Mouse (Mus musculus) lung, adult 2 months (tissue): ENCODE data around the gene Mapkbp1. TPM values are rescaled to one million over a fixed set of nuclear protein-coding genes. Genes with fewer than 3 reads are reported as not detected.

Experiments
- DNase-seq: peaks from one replicate; pipeline ENCODE4 v3.0.0; 2022
- H3K4me1 ChIP-seq: fragments of 200-500 bp; 2 replicates; pipeline ENCODE4 v1.6.1; 2011; ENCODE audit warnings: low read length; ENCODE audit not compliant: control insufficient read depth, insufficient read depth
- H3K4me3 ChIP-seq: fragments of 200-500 bp; replicated peaks from 2 replicates; pipeline ENCODE3; 2011; ENCODE audit warnings: low read depth, mild to moderate bottlenecking, control low read depth, low read length; ENCODE audit errors: extremely low read depth
- CTCF ChIP-seq: fragments of 200-500 bp; IDR thresholded peaks from 2 replicates; pipeline ENCODE4 v1.5.1; 2011; ENCODE audit warnings: mild to moderate bottlenecking, low read length, control low read depth; ENCODE audit not compliant: insufficient read depth
- POLR2A ChIP-seq: fragments of 200-500 bp; IDR thresholded peaks from 2 replicates; pipeline ENCODE4 v1.6.1; 2011; ENCODE audit warnings: low read depth, mild to moderate bottlenecking, control low read depth, low read length, borderline replicate concordance; ENCODE audit errors: extremely low read depth
- WGBS: fragments of 180-500 bp; shearing (Covaris S2); methylation state at CpG from one replicate; pipeline ENCODE4 v1.1.7; 2018; 5-methylcytosine and 5-hydroxymethylcytosine counted together
- polyA plus RNA-seq: library from polyadenylated mRNA; depleted of rRNA; stranded (reverse); fragments of >200 nt; gene quantifications from 2 replicates; pipeline ENCODE4 v1.2.3, GENCODE M21; 2012; rRNA removed

Mapkbp1 gene
- polyA plus RNA-seq, 1 experiment = 37.5 TPM

DNA sequence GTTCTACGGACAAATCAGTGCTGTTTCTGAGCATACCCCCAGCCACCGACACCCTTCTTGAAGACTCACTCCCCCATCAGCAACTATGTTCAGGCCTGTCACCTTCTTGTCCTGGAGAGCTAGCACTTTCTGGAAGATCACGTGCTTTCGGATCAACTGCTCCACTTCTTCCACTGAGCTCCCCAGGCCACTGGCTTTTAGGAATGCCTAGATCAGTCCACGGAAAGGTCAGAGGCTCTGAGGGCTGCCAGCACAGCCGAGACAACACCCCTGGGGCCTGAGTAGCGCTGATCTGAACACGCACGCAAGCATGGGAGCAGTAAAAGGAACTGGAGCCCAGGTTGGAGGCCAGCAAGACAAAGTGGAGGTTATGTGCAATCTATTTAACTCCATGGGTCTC is 88.2 kb downstream of the Mapkbp1 start:
- DNase-seq = peak; percentile 25
- Histone ChIP-seq H3K4me1 (no peaks in the 10 kb centered on the region), H3K4me3 (no peak overlapping the region)
- TF ChIP-seq CTCF (no peak), POLR2A (no peak)
- 66% methylated on average over 9 of the region's 9 CpGs for WGBS

- H3K4me1 ChIP-seq = no peaks in the 10 kb centered on the region
- TF ChIP-seq CTCF (no peak), POLR2A (no peak)
- 84% methylated on average over 8 of the region's 8 CpGs for WGBS
- no peak overlapping the region for H3K4me3 ChIP-seq
- no peak for DNase-seq
These were observed 89.7 kb downstream of the Mapkbp1 start for GRCm38 (mm10) chr2:120062248-120062647.

- TF ChIP-seq CTCF (no peak), POLR2A (no peak)
- WGBS = 79% methylated on average over 6 of the region's 6 CpGs
- DNase-seq = no peak
These were observed 92.1 kb downstream of the Mapkbp1 start for GRCm38 (mm10) chr2:120064639-120065038.

GRCm38 (mm10) chr2:120065243-120065642 is 92.7 kb downstream of the Mapkbp1 start:
- Histone ChIP-seq H3K4me1 (no peaks in the 10 kb centered on the region), H3K4me3 (no peak overlapping the region)
- DNase-seq = no peak
- TF ChIP-seq POLR2A = no peak
- no peak for TF ChIP-seq CTCF
- 92% methylated on average over 10 of the region's 10 CpGs for WGBS

More at GRCm38 (mm10) chr2:120064639-120065038, 92.1 kb downstream of the Mapkbp1 start:
- no peak overlapping the region for H3K4me3 ChIP-seq
- no peaks in the 10 kb centered on the region for H3K4me1 ChIP-seq

- no peaks in the 10 kb centered on the region for H3K4me1 ChIP-seq
- H3K4me3 ChIP-seq = no peak overlapping the region
- no peak for TF ChIP-seq CTCF
- TF ChIP-seq POLR2A = no peak
- peak; percentile 56 for DNase-seq
- WGBS = 67% methylated on average over 3 of the region's 3 CpGs
These were observed 93.7 kb downstream of the Mapkbp1 start for GRCm38 (mm10) chr2:120066224-120066623.

DNA sequence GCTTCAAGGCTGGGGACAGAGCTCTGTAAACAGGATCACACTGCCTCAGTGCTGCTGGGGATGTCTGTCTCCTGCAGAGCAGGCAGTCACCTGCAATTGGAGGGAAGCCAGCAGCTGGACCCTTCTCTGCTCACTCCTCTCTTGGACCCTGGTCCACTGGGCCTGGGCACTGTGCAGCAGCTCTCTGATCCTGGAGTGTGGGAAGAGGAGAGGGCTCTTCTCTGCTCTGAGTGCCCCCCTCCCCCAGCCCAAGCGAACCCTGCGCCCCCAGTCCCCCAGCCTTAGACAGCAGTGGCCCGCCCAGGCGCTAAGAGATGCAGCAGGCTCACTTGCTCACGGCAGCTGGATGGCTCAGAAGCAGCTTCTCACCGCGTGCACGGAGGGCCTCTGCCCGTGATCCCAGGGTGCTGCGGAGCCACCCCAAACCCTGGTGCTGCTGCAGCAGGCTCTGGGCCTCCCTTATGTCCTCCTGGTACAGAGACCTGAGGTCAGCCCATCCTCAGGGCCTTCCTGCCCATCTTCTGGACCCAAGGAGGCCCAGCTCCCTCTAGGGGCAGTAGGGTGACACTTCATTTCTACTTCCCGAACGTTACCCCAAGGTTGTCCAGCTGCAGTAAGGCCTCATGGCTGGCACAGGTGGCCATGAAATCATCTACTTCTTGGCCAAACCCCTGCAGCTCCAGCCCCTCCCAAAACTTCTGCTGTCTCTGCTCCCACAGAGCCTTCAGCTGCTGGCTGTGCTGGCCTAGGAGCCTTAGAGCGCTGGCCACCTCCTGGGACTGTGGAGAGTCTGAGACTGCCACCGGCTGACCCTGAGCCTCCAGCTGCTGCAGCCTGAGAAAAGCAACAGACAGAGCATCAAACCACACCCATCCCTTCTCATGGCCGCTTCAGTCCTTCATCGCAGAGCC is 96.3 kb downstream of the Mapkbp1 start:
- DNase-seq = peak; percentile 36
- TF ChIP-seq POLR2A (no peak), CTCF (peak; percentile 75)
- no peaks in the 10 kb centered on the region for H3K4me1 ChIP-seq
- WGBS = 50% methylated on average over 16 of the region's 16 CpGs
- H3K4me3 ChIP-seq = no peak overlapping the region

- TF ChIP-seq POLR2A (no peak), CTCF (no peak)
- no peak overlapping the region for H3K4me3 ChIP-seq
- 68% methylated on average over 8 of the region's 8 CpGs for WGBS
- H3K4me1 ChIP-seq = no peaks in the 10 kb centered on the region
- no peak for DNase-seq
These were observed 97.0 kb downstream of the Mapkbp1 start for GRCm38 (mm10) chr2:120069466-120069990.

- Histone ChIP-seq H3K4me3 (no peak overlapping the region), H3K4me1 (no peaks in the 10 kb centered on the region)
- no peak for DNase-seq
- no peak for TF ChIP-seq POLR2A
- WGBS = 94% methylated on average over 4 of the region's 4 CpGs
These were observed 101.6 kb downstream of the Mapkbp1 start for GRCm38 (mm10) chr2:120074096-120074495.

DNA sequence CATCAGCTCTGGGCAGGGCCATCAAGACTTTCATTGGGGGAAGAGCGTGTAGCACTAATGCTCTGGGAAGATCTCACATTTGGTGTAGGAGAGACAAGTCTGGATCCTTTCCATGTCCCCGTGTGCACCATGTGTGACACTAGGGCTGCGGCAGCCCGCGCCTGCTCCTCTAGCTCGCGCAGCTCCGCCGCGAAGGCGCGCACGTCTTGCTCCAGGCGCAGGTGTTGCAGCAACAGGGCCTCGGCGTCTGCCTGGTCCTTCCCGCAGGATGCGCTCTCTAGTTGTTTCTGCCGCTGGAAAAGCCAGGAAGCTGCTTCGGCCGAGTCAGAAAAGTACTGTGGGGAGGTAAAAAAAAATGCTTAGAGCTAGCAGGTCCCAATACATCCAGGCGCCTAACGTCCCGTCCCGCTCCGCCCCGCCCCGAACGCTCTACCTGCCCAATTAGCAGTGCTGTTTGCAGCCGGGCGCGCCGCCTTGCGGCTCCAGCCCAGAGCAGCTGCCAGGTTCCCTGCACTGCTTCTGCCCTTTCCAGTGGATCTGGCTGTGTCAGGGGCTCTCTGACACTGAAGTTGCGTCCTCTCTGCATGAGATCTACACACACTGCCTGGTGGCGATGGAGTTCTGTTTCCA is 103.7 kb downstream of the Mapkbp1 start:
- peak; percentile 33; the same call in 1 of the 2 replicates for TF ChIP-seq CTCF
- no peak for TF ChIP-seq POLR2A
- DNase-seq = peak; percentile 60
- Histone ChIP-seq H3K4me3 (peak overlapping the region; percentile 8), H3K4me1 (no peaks in the 10 kb centered on the region)
- WGBS = 8% methylated on average over 36 of the region's 36 CpGs

Other genes with a start within 250 kb of the Mapkbp1 start
- gene Itpka, start 230.4 kb upstream of the Mapkbp1 start, polyA plus RNA-seq = 9.5 and 9.6 TPM in 2 replicates
- gene Ltk, start 212.3 kb upstream of the Mapkbp1 start, polyA plus RNA-seq = 3.9 and 4.2 TPM in 2 replicates
- 21.6 and 24.5 TPM in 2 replicates for gene Rpap1, start 185.2 kb upstream of the Mapkbp1 start, polyA plus RNA-seq
- 11.8 and 16.4 TPM in 2 replicates for gene Tyro3, start 175.0 kb upstream of the Mapkbp1 start, polyA plus RNA-seq
- 18.3 and 23.8 TPM in 2 replicates for gene Mga, start 75.5 kb upstream of the Mapkbp1 start, polyA plus RNA-seq
- gene Jmjd7, start 54.8 kb downstream of the Mapkbp1 start, polyA plus RNA-seq = 5.1 and 10.6 TPM in 2 replicates
- 0.30 and 3.8 TPM in 2 replicates for gene Gm28042, start 54.8 kb downstream of the Mapkbp1 start, polyA plus RNA-seq
- 4.3 and 20.6 TPM in 2 replicates for gene Pla2g4b, start 60.7 kb downstream of the Mapkbp1 start, polyA plus RNA-seq
- 236 and 247 TPM in 2 replicates for gene Ehd4, start 181.9 kb downstream of the Mapkbp1 start, polyA plus RNA-seq